Mouse (Mus musculus): ENCODE results near the gene Rom1.

DNA sequence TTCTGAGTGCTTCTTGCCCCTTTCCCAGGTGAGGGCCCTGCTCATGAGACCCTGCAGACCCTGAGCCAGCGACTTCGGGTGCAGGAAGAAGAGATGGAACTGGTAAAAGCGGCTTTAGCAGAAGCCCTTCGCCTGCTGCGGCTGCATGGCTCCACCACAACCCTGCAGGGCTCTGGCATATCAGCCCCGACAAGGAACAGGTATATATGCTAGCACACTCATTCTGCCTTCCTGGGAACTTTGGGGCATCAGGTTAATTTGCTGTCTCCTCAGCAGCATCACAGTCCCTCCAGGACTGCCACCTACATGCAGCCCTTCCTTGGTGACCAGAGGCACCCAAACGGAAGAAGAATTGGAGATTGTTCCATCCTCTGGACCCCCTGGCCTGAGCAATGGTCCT, 1.6 kb upstream of the Rom1 start:
- TF ChIP-seq GATA1 (IDR thresholded peaks at IDR 0.05; ENCODE audit: borderline replicate concordance, low read length), result no peak
- TF ChIP-seq FLI1 (IDR thresholded peaks at IDR 0.05; ENCODE audit: low read length), result no peak

All from megakaryocyte, embryonic 14.5 days (primary cell).